Mouse (Mus musculus): Measurements from ENCODE around the gene Helz2. TPM values are rescaled to one million over a fixed set of nuclear protein-coding genes. Genes with fewer than 3 reads are reported as not detected.
A peak's percentile ranks its signal among the peaks of the same experiment; 100 is the strongest.

Helz2 gene
- total RNA-seq, 1 experiment from 2014 or later, result 7.1 TPM

DNA sequence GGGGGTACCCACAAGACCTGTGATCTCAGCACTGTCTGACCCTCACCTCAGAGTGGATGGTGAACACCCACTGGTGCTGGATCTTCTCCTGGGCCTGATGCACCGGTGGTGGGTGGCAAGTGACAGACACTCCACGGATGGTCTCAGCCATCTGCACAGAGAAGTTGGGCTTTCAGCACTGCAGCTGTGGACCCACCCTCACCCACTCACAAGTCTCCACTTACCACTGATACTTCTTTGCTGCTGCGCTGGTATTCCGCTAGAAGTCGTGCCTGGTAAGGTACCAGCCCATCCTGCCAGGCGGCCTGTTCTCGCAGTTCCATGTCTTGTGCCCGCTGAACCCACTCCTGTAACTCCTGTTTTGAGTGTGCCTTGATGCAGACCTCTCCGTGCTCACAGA, 2.6 kb downstream of the Helz2 start:
- no peak for ATAC-seq (replicated peaks; ENCODE audit: low read depth, poor library complexity, severe bottlenecking)

DNA sequence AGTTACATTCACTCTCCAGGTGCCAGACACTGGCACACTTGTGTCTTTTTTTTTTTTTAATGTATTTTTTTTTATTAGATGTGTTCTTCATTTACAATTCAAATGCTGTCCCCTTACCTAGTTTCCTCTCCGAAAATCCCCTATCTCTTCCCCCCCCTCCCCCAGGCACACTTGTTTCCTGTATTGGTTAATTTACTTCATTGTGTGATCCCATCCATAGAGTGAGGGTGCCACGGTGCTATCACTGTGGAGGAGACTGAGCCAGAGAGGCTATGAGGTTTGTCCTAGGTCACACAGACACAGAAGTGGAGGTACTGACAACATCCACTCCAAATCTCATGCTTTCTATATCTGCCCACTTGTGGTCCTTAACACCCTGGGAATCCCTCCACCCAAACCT, 3.0 kb downstream of the Helz2 start:
- ATAC-seq (replicated peaks; ENCODE audit: low read depth, poor library complexity, severe bottlenecking), result no peak

GRCm38 (mm10) chr2:181238091-181238610, 3.7 kb downstream of the Helz2 start:
- no peak for ATAC-seq (replicated peaks; ENCODE audit: low read depth, poor library complexity, severe bottlenecking)

DNA sequence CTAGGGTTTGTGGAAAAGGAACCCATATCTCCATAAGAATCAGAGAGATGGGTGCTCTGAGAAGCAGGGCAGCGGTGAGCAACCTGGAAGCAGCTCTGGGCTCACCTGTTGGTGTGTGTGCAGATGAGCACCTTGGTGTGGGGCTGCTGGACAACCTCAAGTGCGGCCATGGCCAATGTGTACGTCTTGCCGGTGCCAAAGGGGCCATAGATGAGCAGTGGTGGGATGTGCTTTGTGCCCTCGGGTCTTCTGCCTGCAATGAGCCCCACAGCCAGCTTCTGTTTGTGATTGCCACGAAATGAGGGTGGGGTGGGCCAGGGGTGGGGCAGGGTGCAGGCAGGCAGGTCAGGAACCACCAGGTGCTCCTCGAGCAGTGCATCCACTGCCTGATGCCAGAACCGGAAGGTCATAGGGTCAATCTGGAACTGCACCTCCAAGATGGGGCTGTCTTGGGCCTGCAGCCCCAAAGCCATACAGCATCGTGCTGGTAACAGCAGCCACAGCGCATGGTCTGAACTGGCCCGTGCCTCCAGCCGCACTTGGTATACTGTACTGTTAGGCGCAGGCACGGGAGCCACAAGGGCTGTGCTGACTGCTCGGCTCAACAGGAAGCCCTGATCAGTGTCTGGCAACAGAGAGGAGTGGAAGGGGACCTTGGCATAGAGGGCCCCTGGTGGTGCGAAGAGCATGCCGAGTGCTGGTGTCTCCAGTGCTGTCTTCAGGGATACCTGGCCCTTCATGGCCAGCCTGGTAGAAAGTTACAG, 4.4 kb downstream of the Helz2 start:
- ATAC-seq (replicated peaks; ENCODE audit: low read depth, poor library complexity, severe bottlenecking), result no peak

DNA sequence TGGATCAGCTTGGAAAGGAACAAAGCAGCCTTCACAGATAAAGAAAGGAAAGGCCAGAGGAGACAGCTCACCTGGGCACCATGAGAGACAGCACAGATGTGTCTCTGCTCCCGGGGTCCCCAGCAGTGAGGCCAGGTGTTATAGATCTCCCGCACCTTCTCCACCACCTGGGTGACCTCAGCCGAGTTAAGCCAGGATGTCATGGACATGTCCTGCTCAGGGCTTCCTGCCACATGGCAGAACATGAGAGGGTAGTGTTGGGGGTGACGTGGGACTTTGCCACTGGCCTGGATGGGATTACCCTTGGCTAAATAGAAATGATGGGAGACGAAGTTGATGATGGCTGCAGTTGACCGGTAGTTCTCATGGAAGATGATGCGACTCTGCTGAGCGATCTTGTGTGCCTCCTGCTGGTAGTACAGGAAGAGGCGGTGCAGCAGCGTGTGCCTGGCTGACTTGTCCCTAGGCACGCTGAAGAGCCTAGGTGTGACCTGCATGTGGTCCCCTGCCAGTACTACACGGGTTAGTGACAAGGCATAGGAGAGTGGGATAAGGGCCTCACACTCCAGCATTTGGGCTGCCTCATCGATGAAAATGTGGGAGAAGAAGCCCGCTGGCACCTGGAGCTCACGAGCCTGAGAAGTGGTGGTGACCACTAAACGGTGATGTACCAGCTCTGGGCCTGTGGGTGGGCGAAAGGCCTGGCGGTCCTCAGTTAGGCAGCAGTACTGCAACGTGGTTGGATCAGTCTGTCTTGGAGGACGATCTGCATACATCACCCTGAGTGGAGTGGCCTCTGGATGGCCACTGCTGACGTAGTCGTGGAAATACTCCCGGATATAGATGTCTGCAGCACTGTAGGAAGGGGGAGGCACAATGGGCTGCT, 5.9 kb downstream of the Helz2 start:
- ATAC-seq (replicated peaks; ENCODE audit: low read depth, poor library complexity, severe bottlenecking), result no peak

DNA sequence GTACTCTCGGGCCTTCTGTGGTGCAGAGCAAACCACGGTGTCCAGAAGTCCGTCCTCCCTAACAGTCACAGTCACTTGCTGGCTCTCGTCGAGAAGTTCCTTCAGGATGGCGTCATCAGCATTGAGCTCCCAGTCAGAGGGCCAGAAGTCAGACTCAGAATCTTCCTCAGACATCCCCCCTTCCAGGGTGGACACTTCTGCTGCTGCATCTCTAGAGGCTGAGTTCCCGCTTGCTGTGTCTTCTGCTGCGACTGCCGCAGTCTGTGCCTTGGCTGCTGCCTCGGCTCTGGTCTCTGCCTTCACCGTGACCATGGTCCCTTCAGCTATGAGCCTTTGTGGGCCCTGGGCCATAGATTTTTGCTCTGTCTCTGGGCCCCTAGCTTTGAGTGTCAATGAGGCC, 7.1 kb downstream of the Helz2 start:
- ATAC-seq (replicated peaks; ENCODE audit: low read depth, poor library complexity, severe bottlenecking), result no peak

- ATAC-seq (replicated peaks; ENCODE audit: low read depth, poor library complexity, severe bottlenecking), result no peak
Observed at GRCm38 (mm10) chr2:181233443-181233842, 8.4 kb downstream of the Helz2 start.

- no peak for ATAC-seq (replicated peaks; ENCODE audit: low read depth, poor library complexity, severe bottlenecking)
Observed at GRCm38 (mm10) chr2:181231171-181231570, 10.7 kb downstream of the Helz2 start.

GRCm38 (mm10) chr2:181228335-181228734, 13.5 kb downstream of the Helz2 start:
- no peak for ATAC-seq (replicated peaks; ENCODE audit: low read depth, poor library complexity, severe bottlenecking)

- ATAC-seq (replicated peaks; ENCODE audit: low read depth, poor library complexity, severe bottlenecking), result no peak
Observed at GRCm38 (mm10) chr2:181227122-181227521, 14.7 kb downstream of the Helz2 start.

GRCm38 (mm10) chr2:181224994-181225393, 16.8 kb downstream of the Helz2 start:
- ATAC-seq (replicated peaks; ENCODE audit: low read depth, poor library complexity, severe bottlenecking), result no peak

- no peak for ATAC-seq (replicated peaks; ENCODE audit: low read depth, poor library complexity, severe bottlenecking)
Observed at GRCm38 (mm10) chr2:181220361-181220760, 21.5 kb downstream of the Helz2 start.

DNA sequence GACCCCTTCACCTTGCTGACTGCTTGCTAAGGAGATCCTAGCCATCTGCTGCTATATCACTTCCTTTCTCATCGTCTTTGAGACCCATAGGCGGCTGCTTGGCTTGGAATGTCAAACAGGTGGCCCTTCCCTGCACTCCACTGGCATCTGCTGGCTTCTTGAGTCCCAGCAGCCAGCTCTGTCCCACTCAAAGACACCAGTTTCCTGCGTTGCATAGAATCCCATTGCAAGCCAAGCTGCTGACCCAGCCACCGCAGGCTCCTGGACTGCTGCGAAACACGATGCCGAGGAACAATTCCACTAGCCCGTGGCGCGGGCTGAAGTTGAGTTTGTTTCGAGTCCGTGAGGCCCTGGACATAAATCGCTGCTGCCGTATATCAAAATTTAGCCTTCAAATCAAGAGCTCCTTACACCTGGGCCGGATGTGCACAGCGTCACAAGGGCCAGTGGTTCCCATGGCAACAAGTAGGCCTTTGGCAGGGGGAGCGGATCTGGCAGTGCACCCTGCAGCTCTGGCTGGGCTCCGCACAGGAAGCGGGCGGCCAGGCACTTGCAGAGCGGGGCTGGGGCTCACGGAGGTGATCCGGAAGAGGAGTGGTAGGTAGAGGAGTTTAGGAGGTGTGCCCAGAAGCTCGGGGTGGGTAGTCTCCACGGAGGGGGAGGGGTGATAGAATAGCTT, 22.1 kb downstream of the Helz2 start, which contains the start of gene Fndc11:
Gene Fndc11 (plus strand): TSS at position 476 of the 679 bp plus-strand sequence.
- peak; percentile 96 for ATAC-seq (replicated peaks; ENCODE audit: low read depth, poor library complexity, severe bottlenecking)

GRCm38 (mm10) chr2:181218881-181219485, 22.8 kb downstream of the Helz2 start:
- 0 out of 2 replicates have a peak, but pooled peaks have one; percentile 1 for ATAC-seq (replicated peaks; ENCODE audit: low read depth, poor library complexity, severe bottlenecking)

DNA sequence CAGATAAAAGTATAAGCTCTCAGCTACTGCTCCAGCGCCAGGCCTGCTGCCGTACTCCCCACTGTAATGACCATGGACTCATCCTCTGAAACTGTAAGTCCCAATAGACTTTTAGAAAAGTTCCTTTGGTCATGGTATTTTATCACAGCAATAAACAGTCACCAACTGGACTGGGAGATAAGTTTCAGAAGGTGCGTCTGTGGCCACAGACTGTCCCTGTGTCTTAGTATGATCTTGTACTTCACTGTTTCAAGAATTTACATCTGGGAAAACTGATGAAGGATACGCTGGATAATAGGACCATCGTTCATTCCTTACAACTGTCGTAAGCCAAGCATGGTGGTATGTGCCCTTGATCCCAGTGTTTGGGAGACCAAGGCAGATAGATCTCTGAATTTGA, 25.8 kb downstream of the Helz2 start:
- no peak for ATAC-seq (replicated peaks; ENCODE audit: low read depth, poor library complexity, severe bottlenecking)

- peak; percentile 85 for ATAC-seq (replicated peaks; ENCODE audit: low read depth, poor library complexity, severe bottlenecking)
Observed at GRCm38 (mm10) chr2:181213021-181213445, 28.8 kb downstream of the Helz2 start, which contains the start of gene Srms. Gene Srms, minus strand, starts transcription at chr2:181213185.

GRCm38 (mm10) chr2:181212389-181213020, 29.3 kb downstream of the Helz2 start:
- peak; percentile 50 for ATAC-seq (replicated peaks; ENCODE audit: low read depth, poor library complexity, severe bottlenecking)

- no peak for ATAC-seq (replicated peaks; ENCODE audit: low read depth, poor library complexity, severe bottlenecking)
Observed at GRCm38 (mm10) chr2:181206118-181206517, 35.7 kb downstream of the Helz2 start.

- ATAC-seq (replicated peaks; ENCODE audit: low read depth, poor library complexity, severe bottlenecking), result no peak
Observed at GRCm38 (mm10) chr2:181205678-181206077, 36.1 kb downstream of the Helz2 start.
